Mouse (Mus musculus) erythroblast, embryonic 14.5 days (primary cell): ENCODE data around the gene BC030870.

Experiments
- GATA1 ChIP-seq: IDR thresholded peaks from 2 replicates; pipeline ENCODE4 v1.6.1; 2012; ENCODE audit warnings: low read length, inconsistent platforms, mixed read lengths
- TAL1 ChIP-seq: IDR thresholded peaks from 3 replicates; pipeline ENCODE4 v1.6.1; 2012; ENCODE audit warnings: low read length, inconsistent platforms, mixed read lengths

- no peak for TF ChIP-seq TAL1
- no peak for TF ChIP-seq GATA1
Observed at GRCm38 (mm10) chr8:65174746-65175476, 45.5 kb upstream of the BC030870 start.
